Mouse (Mus musculus) megakaryocyte-erythroid progenitor cell, adult 5-6 weeks (primary cell): ENCODE data around the gene Fndc5. TPM values are rescaled to one million over a fixed set of nuclear protein-coding genes. Genes with fewer than 3 reads are reported as not detected.
A peak's percentile ranks its signal among the peaks of the same experiment; 100 is the strongest.

Experiments
- ATAC-seq: replicated peaks from 2 replicates; pipeline ENCODE4 v1.8.0; 2016; ENCODE audit warnings: mild to moderate bottlenecking, inconsistent platforms; ENCODE audit not compliant: severe bottlenecking, poor library complexity, low FRiP score, low TSS enrichment
- total RNA-seq, 2 experiments: library from RNA; stranded (forward) in 1 of 2; stranded (reverse) in 1 of 2; fragments of 200-1000, 215-1000 nt in 1 of 2; fragments of >200 nt in 1 of 2; fragmentation: Nextera tagmentation in 1 of 2; gene quantifications; 2 replicates each; pipeline ENCODE4 v1.2.3; 2014 to 2017

The Fndc5 gene
- total RNA-seq, 2 experiments from 2014 or later, result 0.75 TPM; not detected in 1

DNA sequence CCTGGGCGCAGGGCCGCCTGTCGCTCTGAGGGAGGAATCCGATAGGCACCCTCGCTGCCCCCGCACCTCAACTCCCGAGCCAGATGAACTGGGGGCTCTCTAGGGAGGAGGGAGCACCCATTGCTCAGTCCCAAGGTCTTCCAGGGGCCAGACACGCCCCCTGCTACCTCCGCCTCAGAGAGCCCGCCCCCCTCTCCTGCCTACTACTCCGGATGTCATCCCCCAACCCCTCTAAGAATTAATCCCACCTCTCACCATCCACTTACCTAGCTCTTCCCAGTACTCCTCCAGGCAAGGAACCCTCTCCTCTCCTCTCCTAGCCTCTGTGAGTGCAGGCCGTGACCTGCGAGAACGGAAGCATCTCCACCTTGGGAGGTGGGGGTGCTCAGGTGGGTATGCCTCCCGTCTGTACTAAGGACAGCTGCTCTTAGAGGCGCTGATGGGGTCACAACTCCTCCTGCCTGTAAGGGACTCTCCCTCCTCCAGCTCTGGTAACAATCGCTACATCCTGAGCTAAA is 15.2 kb upstream of the Fndc5 start, which contains the start of gene Hpca:
Gene Hpca, minus strand, starts transcription at position 468 of the 518 bp plus-strand sequence.
- no peak for ATAC-seq

DNA sequence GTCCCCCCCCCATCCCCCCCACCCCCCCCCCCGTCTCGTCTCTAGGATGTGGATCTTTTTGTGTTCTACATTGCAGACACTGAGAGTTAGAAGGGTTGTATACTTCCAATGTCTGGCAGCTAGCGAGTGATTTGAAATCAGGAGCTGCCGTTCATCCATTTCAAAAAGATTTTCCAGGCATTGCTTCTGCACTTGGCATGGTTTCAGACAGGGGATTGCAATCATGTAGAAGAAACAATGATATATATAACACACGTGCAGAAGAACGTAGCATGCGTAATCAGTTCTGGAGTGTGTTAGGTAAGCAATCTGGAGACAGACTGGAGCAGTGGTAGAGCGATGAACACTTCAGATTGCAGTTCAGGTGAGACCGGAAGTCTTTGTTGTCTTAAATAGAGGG is 14.7 kb upstream of the Fndc5 start:
- ATAC-seq, result no peak

DNA sequence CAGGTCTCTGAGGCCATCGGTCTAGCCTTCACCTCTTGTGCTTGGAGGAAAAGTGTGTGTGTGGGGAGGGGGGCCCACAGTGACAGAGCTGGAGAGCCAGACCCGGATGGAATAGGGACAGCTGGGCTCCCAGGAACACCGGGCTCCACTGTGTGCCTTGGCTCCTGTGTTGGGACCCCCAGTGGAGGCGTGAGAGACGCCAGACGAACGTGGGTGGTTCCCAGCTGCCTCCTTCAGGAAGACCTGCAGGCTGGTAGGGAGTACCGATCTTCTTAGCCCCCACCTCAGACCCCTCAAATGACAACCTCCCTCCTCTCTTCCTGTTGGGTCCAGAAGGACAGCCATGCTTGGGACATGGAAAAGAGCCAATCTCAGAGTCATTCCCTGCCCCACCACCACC is 14.1 kb upstream of the Fndc5 start:
- ATAC-seq, result no peak

DNA sequence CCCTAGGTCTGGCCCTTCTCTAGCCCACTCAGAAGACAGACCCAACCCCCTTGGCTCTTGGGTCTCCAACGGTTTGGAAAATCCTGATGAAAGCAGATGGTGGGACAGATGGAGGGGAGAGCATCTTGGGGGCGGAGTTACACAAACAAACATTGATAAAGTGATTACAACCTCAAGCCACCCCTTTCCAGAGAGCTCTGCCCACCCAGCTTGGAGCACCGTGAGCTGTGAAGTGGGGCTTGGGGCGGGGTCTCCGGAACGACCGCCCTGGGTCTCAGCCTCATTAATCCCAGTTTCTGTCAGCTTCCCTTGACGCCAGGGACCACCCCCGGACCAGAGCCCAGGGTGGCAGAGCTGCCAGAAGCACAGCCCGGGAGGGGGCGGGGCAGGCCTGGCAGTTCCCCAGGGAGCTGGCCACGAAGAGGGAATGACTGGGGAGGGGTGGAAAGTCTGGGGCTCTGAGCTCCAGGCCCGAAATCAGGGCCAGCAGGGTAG is 12.1 kb upstream of the Fndc5 start:
- ATAC-seq, result no peak

DNA sequence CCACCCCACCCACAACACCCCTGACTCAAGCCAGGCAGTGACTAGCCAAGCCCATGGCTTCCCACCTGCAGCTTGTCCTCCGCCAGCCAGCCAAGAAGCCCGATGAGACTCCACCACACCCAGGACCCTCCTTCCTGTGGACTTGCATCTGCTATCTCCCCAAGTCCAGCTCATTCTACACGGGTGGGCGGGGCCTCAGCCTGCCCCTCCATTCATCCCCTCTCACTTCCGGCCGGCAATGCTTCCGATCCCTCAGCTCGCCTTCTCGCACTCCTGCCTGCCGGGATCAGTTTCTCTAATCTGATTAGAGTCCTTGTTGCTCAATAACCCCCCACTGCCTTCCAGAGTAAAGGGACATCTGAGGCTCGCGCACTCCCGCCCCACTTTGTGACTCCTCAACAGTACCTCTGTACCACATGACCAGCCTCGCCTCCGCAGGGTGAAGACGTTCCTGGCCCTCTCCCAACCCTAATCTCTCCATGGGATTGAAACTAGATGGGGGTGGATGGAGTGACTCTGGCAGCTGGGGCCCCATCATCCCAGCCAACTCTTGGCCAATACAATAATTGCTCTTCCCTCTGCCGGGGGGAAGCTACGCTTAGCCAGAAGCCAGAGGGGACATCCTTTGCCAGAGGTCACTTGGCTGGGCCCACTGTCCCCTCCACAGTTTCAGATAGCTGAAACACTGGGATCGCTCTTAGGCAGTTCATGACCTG is 10.9 kb upstream of the Fndc5 start:
- no peak; the same call in 1 of the 2 replicates for ATAC-seq

DNA sequence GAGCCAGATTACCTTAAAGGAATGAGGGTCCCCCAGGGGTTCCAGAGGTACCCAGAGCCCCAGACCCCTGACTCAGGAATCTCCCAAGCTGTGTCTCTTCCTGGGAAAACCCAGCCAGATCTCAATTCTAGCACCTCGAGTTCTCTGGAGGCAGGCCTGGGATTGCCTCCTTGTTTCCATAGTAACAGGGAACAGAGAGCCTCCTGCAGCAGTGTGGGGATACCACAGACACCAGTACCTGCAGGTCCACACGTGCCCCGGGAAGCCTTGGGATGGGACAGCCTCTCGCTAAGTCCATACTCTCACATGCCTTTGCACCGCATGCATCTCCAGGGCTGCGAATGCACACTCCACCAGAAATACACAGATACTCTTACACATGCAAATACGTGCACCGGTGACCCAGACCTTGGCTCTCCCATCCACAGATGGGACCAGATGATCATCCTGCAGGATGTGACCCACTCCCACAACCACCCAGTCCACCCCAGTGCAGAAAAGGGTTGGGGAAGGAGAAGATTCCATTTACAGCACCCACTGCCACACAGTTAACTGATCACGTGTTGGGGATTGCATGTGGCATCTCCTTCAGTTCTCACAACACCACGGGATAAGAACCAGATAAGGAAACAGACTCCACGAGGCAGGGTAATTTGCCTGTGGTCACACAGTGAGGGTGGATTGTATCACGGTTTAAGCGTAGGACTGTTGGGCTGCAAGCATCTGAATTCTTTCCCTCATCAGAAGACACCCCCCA is 8.0 kb upstream of the Fndc5 start:
- no peak for ATAC-seq

DNA sequence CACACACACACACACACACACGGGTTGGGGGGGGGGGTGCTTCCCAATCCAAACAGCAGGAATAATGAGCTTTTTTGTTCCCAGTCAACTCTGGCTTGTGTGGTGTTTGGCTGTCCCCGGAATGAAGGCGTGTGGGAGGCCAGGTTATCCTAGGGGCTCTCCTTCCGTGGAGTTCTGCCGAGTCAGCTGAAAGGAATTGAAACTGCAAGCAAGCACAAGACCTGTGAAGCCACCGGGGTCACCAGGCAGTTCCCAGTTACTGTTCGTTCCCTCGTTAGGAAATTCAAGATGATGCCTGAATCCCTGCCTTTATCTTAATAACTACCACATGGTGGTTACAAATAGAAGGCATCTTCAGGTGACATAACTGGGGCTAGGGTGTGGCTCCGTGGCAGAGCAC is 7.4 kb upstream of the Fndc5 start:
- no peak for ATAC-seq

DNA sequence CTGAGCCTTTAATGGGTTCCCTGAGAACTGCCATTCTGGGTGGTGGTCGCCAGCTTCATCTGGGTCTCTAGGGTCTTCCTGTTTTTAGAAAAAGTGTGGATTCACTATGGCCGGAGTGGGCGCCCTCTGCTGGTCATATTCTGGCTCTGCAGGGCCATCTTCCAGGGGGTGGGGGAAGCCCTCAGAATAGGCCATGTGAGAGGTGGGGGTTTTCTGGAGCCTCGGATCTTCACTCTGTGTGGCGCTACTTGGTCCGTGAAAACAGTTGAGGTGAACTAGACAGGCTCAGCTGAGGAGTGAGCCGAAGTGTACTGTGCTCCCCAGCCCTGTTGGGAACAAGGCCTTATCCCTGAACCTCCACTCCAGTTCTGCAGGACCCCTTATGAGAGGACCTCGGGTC is 6.7 kb upstream of the Fndc5 start:
- 0 out of 2 replicates have a peak, but pooled peaks have one; percentile 24 for ATAC-seq

DNA sequence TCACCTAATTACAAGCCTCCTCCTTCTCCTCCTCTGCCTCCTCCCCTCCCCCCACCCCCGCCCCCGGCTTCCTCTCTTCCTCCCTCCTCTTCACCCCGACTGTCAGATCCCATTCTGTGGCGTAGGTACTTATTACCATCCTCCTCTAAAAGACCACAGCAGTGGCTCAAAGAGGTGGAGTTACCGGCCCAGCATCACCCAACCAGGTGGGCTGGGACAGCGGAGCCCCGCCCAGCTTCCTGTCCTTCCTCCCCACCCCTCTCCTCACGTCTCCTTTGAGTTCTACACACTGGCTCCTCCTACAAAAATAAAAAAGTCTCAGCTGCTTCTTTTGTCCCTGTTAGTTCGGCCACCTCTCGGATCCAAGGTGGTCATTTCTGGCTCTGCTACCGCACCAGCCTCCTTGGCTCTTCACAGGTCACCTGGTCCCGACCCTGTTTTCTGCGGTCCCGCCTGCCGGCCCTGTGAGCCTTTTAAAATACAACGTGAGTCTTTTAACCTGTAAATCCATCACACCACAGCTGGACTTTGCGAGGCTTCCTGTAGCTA is 6.0 kb upstream of the Fndc5 start:
- no peak for ATAC-seq

DNA sequence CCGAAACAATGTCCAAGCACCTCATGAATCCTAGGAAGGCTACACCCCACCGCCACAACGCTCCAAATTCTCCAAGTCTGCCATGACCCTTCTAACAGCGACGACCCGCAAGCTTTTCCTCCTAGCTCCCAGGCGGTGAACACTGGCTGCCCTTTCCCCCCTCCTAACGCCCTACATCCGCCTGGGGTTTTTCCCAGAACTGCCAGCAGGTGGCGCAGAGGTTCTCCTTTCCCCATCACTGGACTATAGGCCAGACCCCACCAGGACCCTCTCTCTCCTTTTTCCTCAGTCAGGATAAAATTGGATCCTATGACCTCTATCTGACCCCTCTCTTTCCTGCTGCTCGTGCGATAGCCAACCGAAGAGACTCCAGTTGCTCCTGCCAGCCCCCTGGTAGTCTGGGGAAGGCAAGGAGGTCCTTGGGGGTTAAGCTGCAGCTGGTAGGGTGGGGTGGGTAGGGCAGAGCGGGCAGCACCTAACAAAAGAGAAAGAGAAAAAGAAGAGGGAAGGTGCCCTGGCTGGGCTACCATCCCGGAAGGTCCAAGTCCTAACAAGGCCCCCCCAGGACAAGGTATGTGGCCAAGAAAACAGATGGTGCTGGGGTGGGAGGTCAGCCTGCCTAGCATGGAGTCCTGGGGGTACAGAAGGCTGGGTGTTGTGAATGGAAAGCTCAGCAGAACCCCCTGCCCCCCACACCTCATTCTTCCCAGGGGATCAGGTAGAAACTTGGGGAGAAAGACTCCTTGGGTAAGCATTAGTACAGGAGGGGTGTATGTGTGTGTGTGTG is 1.8 kb upstream of the Fndc5 start:
- ATAC-seq, result peak; percentile 36; the same call in 1 of the 2 replicates

DNA sequence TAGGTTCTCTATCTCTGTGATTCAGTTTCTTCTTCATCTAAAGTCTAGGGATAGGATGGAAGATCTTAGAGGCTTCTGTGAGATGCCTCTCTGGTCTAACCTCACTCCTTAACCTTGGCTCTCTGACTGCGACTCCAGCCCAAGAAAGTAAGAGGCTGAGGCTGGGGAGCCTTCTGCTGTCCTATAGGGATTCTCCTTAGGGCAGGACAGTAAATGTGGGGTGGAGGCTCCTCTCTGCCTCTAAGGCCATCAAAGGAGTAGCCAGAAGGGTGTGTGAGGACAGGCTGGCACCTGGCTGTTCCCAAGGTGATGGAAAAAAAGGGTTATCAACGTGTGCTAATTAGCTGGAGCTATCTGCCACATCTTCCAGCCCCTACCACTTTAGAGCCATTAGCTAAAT is 1.2 kb upstream of the Fndc5 start:
- ATAC-seq, result no peak

DNA sequence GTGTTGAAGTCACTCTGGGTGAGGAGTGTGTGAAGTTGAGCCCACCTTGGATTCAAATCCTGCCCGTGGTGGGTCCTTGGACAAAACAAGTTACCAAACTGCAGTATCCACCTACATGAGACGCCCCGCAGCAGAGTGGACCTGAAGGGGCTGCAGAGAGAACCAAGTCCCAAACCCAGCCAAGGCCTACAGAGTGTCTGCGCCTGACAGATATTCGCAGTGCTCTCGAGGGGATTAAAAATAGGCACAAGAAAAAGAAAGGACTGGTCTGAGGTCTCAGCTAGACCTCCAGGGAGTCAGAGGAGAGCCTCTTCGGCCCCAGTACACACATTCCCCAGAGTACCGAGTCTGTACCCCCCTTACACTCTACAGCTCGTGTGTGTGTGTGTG is 615 bp upstream of the Fndc5 start:
- no peak for ATAC-seq

DNA sequence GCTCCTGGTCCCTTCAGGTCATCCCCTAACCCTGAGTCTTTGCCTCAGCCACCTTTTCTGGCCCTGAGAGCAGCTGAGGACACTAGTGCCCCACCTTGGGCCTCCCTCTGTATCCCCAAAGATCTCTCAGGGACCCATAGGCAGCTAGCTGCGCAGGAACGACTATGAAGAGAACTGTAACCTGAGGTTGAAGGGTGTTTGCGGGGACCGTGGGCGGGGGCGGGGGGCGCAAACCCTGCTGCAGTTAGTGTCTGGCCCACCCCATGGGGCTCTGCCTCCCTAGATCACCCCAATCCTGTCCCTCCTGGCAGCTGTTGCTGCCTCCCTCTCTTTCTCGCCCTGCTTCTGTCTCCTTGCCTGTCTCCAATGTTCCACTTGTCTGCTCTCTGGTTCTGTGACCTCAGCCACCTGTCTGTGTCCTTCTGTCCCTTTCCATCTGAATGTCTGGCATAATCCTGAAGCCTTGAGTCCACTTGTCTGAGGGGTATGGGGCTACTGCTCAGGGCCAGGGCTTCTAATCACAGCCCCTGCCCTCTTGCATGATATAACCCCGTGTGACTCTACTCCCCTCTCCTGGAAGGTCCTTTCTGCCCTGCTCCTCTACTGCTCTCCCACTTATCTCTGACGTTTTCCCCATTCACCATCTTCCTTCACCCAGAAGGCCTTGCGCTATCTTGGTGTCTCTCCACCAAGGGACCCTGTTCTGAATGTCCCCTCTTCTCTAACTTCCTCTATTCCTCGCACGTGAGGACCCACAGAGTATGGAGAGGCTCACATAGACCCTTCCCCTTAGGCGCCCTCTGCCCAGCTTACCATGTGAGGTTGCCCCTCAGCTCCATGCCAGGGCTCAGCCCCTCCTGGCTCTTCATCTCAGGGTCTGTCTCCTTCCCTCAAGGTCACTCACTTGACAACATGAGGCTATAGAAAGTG is 858 bp downstream of the Fndc5 start:
- no peak for ATAC-seq

DNA sequence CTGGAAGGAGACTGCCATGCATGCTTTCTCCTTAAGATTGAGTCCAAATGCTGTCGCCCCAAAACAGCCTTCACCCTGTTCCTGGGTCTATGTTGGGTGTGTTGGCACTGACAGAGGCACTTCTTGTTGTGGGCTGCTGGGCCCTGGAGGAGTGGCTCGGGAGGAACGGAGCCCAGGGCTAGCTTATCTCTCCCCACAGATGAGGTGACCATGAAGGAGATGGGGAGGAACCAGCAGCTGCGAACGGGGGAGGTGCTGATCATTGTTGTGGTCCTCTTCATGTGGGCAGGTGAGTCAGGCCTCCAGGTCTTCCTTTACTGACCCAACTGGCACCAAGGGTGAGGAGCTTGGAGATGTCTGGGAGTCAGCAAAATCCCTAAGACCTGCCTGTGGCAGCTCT is 2.8 kb downstream of the Fndc5 start:
- peak; percentile 71 for ATAC-seq

DNA sequence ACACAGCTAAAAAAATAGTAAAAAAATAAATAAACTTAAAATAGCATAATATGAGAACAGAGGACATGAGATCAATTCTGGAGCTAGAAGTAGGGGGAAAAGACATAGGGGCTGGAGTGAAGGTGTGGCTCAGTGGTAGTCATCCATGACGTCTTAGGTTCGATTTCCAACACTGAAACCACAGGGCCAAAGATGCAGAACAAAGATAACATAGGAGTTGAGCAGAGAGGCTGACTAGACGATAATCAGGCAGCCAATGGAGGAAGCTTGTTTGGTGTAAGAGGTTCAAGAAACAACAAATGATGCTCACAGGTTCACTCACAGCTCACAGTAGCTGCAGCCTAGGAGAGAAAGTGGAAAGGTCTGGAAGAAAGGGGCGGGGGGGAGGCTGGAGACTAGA is 4.0 kb downstream of the Fndc5 start:
- ATAC-seq, result 0 out of 2 replicates have a peak, but pooled peaks have one; percentile 27

DNA sequence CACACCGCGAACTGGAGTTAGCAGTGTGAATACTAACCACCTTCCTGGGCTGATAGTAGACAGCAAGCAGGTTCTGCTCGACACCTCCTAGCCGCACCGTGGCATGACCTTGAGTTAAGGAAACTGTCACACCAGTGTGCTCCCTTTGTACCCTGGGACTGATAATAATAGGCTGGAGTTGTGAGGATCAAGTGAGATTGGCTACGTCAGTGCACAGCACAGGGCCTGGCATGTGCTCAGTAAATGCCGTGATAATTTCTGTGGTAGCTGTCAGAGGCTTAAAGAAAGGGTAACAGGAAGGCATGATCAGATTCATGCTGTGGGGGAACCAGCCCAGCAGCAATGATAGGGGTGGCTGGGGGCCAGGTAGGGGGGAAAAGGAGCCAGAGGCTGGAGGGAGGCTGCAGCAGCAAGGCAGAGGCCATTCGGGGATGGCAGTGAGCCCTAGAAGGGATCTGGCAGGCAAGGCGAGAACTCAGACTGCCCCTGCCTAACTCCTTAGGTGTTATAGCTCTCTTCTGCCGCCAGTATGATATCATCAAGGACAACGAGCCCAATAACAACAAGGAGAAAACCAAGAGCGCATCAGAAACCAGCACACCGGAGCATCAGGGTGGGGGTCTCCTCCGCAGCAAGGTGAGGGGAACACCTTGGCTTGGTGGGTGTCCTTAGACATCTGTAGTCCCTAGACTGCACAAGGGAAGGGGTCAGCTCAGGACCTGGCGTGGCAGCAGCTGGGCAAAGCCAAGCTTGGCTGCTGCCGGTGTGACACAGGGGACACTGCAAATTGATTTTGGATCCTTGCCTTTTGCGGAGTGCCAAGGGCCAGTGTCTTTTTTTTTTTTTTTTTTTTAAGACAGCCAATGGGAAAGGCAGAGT is 5.0 kb downstream of the Fndc5 start:
- ATAC-seq, result peak; percentile 56

DNA sequence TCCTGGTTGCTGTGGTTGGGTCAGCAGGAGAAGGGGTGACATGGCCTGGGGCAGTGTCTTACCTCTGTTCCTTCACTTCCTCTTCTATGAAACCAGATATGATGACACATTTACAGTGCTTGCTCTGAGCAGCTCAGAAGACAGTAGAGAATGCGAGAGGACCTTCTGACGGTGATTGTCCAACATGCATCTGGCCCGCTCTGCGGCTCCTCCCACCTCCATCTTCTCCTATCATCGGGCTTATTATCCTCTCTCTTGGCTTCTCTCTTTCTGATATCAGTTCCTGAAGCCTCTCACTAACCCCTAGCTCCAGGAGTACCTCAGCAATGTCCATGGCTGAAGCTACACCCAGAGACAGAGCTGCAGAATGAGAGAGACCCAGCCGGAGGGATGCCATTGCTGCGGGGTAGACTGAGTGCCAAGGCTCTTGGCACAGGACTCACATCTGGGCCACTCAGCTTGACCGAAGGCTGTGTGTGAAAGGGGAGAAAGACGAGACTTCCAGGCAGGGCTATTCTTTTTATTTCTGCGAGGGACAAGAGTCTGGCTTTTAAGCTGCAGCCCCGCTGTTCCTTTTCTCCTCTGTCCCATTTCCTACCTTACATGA is 5.7 kb downstream of the Fndc5 start:
- no peak for ATAC-seq
